ENCODE assay signal across 13 mouse cellular contexts in genomic region chr16:87655579-87655978, GRCm38 (mm10). TPM values are rescaled to one million over a fixed set of nuclear protein-coding genes. Genes with fewer than 3 reads are reported as not detected.
DNase-seq lines count a peak whose midpoint lies in the region; ATAC-seq and TF ChIP-seq lines count a peak whose summit lies in the region.
"Had no signal": no experiment of that assay in that cellular context is flagged by ENCODE, and none has a peak within 500 bp of the region (broad histone marks: within the 10 kb centered on the region; RNA-seq: fewer than 3 reads in every experiment).

No protein-coding gene starts in this region.

- ATAC-seq in kidney, postnatal 0 days (replicated peaks; ENCODE audit: low FRiP score, low read depth), result no peak
- no peak for ATAC-seq in kidney, embryonic 14.5 days (ENCODE audit: low FRiP score, low TSS enrichment)

- H3K4me2 ChIP-seq in kidney, postnatal 0 days (ENCODE audit: low read length), result no peak overlapping the region
- H3K4me2 ChIP-seq in kidney, embryonic 14.5 days (replicated peaks; ENCODE audit: low read depth, low read length), result no peak overlapping the region
- H3K4me2 ChIP-seq: heart, embryonic 11.5 days; limb, embryonic 15.5 days had no signal

- H3K27ac ChIP-seq in kidney, postnatal 0 days, result no peak overlapping the region
- H3K27ac ChIP-seq in kidney, embryonic 14.5 days (ENCODE audit: low read depth, low read length), result no peak overlapping the region
- H3K27ac ChIP-seq: stomach, postnatal 0 days had no signal

- DNase-seq in kidney, postnatal 0 days (ENCODE audit: low spot score), result peak; percentile 52
- DNase-seq in T-cell, adult 2 months (ENCODE audit: low spot score), result peak; percentile 11
- DNase-seq in kidney, postnatal 10 days, result peak; percentile 68
- peak; percentile 66 for DNase-seq in lung, postnatal 36 days
- no peak for DNase-seq in right cerebral cortex, postnatal 14 days
- no peak for DNase-seq in urinary bladder, postnatal 25 days (ENCODE audit: low spot score)
- DNase-seq in layer of hippocampus, adult 8-10 months (ENCODE audit: low spot score in 2 of 2), result no peak
- DNase-seq: cerebellum, adult 18-20 months; spleen, adult 18-20 months had no signal

- TF ChIP-seq CTCF in kidney, postnatal 0 days (IDR thresholded peaks at IDR 0.05; ENCODE audit: low read depth), result no peak

- H3K27me3 ChIP-seq in kidney, postnatal 0 days (ENCODE audit: insufficient read depth, low read length), result no peaks in the 10 kb centered on the region
- no peaks in the 10 kb centered on the region for H3K27me3 ChIP-seq in kidney, embryonic 14.5 days (ENCODE audit: control insufficient read depth, insufficient read depth, low read length)
- H3K27me3 ChIP-seq: limb, embryonic 15.5 days had no signal

- H3K36me3 ChIP-seq in kidney, postnatal 0 days (ENCODE audit: insufficient read depth, low read length), result no peaks in the 10 kb centered on the region
- no peaks in the 10 kb centered on the region for H3K36me3 ChIP-seq in kidney, embryonic 14.5 days (ENCODE audit: control insufficient read depth, insufficient read depth, low read length)
- H3K36me3 ChIP-seq: limb, embryonic 15.5 days had no signal

- no peak overlapping the region for H3K9ac ChIP-seq in kidney, postnatal 0 days (ENCODE audit: low read depth, low read length)
- H3K9ac ChIP-seq in kidney, embryonic 14.5 days (ENCODE audit: low read depth, low read length), result no peak overlapping the region
- H3K9ac ChIP-seq: limb, embryonic 15.5 days had no signal

- WGBS in kidney, postnatal 0 days, result 61% methylated on average over 9 of the region's 9 CpGs
- WGBS in kidney, embryonic 14.5 days, result 69% methylated on average over 9 of the region's 9 CpGs

- no peaks in the 10 kb centered on the region; the same call in 1 of the 2 replicates for H3K4me1 ChIP-seq in kidney, postnatal 0 days (replicated peaks; ENCODE audit: insufficient read depth, low read length)
- H3K4me1 ChIP-seq in kidney, embryonic 14.5 days (ENCODE audit: control insufficient read depth, insufficient read depth, low read length), result peaks cover 11% of the 10 kb centered on the region; the same call in 1 of the 2 replicates

- H3K4me3 ChIP-seq in kidney, postnatal 0 days (replicated peaks; ENCODE audit: low read depth, low read length), result no peak overlapping the region
- H3K4me3 ChIP-seq in kidney, embryonic 14.5 days (ENCODE audit: low read length), result no peak overlapping the region
- H3K4me3 ChIP-seq: limb, embryonic 15.5 days had no signal

- no peaks in the 10 kb centered on the region for H3K9me3 ChIP-seq in kidney, postnatal 0 days (replicated peaks; ENCODE audit: low read length)
- no peaks in the 10 kb centered on the region for H3K9me3 ChIP-seq in kidney, embryonic 14.5 days (ENCODE audit: control insufficient read depth, low read length)
- H3K9me3 ChIP-seq: limb, embryonic 15.5 days had no signal

RNA-seq across cellular contexts. Expression of gene Bach1, which starts 43.2 kb away (rescaled TPM):
- polyA plus RNA-seq in kidney, postnatal 0 days (2015; fragmentation: Nextera tagmentation; extraction: Ambion mirVana), result 6.5 and 8.6 TPM in 2 replicates
- polyA plus RNA-seq in kidney, embryonic 14.5 days (2014; fragmentation: Nextera tagmentation; extraction: Ambion mirVana), result 9.8 and 19.6 TPM in 2 replicates
- 10 to 100 TPM; 12.9 to 18.0 (median 14.2) TPM for total RNA-seq in layer of hippocampus, adult 8-10 months (2022)

Comparison
In these comparisons a context has a peak if more than half of its experiments do, and no peak if none do; other contexts are left out.
1. DNase-seq: peak in kidney, postnatal 0 days (single experiment), T-cell, adult 2 months (single experiment), kidney, postnatal 10 days (single experiment) and lung, postnatal 36 days (single experiment); none in right cerebral cortex, postnatal 14 days (single experiment), urinary bladder, postnatal 25 days (single experiment) and layer of hippocampus, adult 8-10 months (0 of 2).